Mouse (Mus musculus): ENCODE measurements around the gene Cd82.

Cd82 gene

DNA sequence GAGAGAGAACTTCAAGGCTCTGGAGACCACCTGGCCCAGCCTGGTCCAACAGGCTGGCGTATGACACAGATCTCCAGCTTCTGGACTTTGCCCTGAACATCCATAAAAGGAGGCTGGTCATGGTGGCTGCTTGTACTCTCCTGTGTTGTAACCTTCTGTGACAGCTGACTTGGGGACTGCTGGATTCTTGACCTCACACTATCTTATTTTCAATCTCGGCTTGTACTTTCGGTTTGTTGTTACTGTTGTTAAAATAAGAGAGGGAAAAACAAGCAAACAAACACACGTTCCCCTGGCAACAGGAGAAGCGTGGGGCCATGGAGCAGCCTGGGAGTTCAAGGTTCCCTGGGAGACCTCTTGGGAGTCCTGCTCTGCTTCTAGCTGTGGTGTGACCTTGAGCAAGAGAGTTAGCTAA, 17.7 kb downstream of the Cd82 start:
- DNase-seq (ENCODE audit: low spot score) = no peak

- DNase-seq (ENCODE audit: low spot score) = no peak
Measured at GRCm38 (mm10) chr2:93444280-93444679, 18.7 kb downstream of the Cd82 start.

GRCm38 (mm10) chr2:93443106-93443505, 19.8 kb downstream of the Cd82 start:
- DNase-seq (ENCODE audit: low spot score) = no peak

GRCm38 (mm10) chr2:93439812-93440559, 23.0 kb downstream of the Cd82 start:
- DNase-seq (ENCODE audit: low spot score) = no peak

DNA sequence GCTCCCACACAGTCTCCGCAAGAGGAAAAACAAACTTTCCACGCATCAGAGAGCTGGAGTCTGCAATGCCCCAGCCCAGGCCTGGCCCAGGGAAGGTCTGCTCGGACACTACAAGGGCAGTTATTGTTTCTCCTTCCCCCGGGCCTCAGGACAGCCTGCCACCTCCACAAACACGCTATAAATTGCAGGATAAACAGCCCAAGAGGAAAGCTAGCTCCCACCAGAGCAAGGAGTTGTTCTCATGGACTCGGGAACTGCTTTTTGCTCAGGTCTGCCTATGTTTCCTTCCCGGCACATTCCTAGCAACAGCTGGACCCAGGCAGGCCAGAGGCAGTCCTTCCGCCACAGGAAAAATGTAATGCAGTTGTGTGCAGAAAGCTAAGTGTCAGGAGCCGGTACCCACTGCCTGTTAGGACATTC, 23.6 kb downstream of the Cd82 start:
- no peak for DNase-seq (ENCODE audit: low spot score)

DNA sequence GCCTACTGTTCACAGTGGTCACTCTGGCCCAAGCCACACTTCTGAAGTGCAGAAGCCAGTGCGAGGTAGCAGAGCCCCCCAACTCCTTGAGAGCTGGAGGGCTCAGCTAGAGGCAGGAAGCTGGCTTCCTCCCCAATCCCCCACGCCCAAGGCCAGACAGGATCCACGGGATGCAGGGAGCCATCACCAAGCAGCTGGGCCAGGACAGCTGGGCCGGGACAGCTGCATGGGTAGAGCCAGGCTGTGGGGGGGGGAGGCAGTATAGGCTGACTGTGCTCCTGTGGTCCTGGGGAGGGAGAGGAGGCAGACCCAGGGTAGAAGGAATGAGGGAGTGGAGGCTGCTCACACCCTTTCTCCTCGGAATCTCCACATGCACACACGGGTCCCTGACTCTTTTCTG, 24.6 kb downstream of the Cd82 start:
- DNase-seq (ENCODE audit: low spot score) = no peak

- no peak for DNase-seq (ENCODE audit: low spot score)
Measured at GRCm38 (mm10) chr2:93435577-93435976, 27.4 kb downstream of the Cd82 start.

DNA sequence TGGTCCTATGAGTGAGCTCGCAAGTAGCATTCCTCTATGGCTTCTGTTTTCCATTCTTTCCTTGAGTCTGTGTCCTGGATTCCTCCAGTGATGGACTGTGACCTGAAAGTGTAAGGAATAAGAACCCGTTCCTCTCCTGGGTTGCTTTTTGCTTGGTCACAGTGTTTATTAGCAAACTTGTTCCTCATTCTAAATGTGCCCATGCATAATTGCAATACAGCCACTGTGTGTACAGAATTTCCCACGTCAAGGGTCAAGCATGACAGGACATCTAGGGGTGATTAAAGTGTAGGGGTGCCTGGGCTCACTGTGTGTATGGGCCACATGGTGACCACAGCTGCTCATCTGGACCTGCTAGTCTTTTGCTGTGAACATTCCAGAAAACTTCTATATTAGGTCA, 28.0 kb downstream of the Cd82 start:
- DNase-seq (ENCODE audit: low spot score) = no peak

DNA sequence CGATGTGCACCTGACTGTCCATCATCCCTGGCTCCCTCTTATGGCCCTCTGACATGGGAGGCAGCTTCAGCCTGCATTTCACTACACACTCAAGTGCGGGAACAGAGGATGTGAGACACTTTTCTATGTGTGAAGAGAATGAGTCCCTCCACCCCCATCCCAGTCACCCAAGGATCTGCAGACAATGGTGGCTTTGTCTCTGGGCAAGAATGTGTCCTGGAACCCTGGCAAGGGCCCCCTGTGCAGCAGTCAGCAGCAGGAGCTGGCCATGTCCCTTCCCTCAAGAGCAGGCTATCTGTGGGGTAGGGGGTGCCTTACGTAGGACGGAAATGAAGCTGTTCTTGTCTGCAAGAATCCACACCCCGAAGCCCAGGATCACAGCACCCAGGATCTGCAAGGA, 29.4 kb downstream of the Cd82 start:
- no peak for DNase-seq (ENCODE audit: low spot score)

- DNase-seq (ENCODE audit: low spot score) = no peak
Measured at GRCm38 (mm10) chr2:93432600-93433389, 30.1 kb downstream of the Cd82 start.

DNA sequence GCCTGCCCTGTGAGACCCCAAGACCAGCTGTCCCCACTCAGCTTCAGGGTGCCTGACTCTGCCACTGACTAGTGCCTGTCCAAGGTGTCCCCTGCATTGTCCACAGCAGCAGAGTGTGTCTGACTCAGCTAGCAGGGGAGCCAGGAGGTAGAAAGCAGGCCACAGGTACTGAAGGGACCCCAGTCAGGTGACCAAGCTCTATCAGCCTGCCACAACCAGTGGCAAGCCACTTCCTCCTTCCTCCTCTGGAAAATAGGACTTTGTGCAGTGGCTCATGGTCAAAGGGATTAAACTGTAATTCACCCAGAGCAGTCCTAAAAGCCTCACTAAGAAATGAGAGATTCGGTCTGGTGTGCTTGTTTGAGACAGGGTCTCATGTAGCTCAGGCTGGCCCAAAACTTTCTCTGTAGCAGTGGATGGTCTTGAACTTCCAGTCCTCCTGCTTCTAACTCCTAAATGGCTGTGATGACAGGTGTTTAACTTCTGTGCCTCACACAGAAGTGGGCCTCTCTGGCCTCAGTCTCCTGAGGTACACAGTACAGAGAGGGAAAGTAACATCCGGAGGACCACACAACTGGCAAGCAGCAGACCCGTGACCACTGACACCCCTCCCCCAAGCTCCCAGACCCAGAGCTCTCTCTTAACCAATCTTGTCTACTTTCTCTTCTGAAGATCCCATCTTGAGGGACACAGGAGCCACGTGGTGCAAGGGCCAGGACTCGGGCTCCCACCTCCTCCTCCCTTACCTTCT, 31.2 kb downstream of the Cd82 start:
- DNase-seq (ENCODE audit: low spot score) = no peak

DNA sequence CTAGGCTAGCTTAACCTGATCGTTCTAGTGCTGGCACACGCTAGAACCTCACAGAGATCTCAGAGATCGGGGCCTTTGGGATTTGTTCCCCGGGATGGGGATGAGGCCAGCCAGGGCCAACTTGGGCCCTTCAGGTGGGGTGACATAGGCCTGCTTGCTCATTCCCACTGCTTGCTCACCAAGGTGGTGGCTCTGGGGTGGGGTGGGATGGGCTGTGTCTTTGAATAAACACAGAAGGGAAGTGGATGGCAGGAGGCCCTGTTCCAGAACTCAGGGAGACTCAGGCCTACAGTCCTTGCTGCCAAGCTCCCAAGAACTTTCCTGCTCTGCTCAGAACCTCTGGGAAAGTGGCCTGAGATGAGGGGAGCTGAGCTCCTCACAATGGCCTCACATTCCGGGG, 31.9 kb downstream of the Cd82 start:
- DNase-seq (ENCODE audit: low spot score) = no peak

DNA sequence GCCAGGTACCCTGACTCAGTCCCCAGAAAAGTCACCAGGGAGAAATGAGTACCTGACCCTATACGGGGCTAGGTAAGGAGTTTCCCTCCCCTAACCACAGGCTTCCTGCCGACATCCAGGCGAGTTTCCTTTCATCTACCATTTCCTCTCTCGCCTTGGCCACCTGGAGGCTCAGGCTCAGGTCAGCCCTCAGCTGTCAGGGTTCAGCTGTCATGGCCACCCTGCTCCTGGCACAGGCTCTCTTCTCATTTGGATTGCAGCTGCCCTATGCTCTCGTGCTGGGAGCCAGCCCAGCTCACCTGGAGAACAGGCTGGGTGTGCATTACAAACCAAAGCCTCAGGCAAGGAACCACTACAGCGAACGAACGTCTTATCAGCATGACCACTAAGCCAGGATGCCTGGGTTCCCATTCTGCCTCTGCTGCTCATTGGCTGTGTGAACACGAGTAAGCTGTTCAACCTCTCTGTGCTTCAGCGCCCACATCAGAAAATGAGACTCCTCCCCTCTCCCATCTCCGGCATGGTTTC, 34.9 kb downstream of the Cd82 start:
- DNase-seq (ENCODE audit: low spot score) = no peak

- DNase-seq (ENCODE audit: low spot score) = no peak
Measured at GRCm38 (mm10) chr2:93427000-93427715, 35.8 kb downstream of the Cd82 start.

GRCm38 (mm10) chr2:93425810-93426209, 37.1 kb downstream of the Cd82 start:
- DNase-seq (ENCODE audit: low spot score) = no peak

DNA sequence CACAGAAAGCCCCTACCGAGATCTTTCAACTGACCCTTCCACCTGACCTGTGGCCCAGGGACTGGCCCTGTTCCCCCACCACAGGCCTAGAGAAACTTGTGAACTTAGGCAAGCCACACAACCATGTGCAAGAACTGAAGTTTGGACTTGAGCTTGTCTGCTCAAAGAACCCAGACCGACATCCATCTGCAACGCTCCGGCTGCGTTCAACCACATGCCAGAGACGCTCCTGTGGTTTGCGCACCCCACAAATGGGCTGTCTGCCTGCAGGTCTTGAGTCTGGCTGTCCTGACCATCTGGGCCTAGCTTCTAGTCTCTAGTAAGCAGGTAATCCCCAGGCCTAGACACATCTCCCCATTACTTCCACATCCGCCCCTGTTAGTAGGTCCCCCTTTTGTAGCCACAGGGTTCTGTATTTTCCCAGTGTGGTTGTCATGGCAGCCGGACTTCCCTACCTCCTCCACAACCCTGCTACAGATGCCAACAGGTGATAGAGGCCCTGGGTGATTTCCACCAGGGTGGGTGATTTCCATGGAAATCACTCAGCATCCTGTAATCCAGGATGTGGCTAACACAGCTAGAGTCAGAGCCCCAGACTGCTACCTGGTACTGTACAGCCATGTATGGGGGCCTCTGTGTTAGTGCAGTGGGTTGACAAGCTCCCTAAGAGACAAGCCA, 38.5 kb downstream of the Cd82 start:
- no peak for DNase-seq (ENCODE audit: low spot score)

- DNase-seq (ENCODE audit: low spot score) = peak; percentile 81
Measured at GRCm38 (mm10) chr2:93421320-93421719, 41.6 kb downstream of the Cd82 start.

- DNase-seq (ENCODE audit: low spot score) = no peak
Measured at GRCm38 (mm10) chr2:93419971-93420370, 43.0 kb downstream of the Cd82 start.

- DNase-seq (ENCODE audit: low spot score) = peak; percentile 72
Measured at GRCm38 (mm10) chr2:93418396-93418795, 44.5 kb downstream of the Cd82 start.

GRCm38 (mm10) chr2:93416874-93417709, 45.8 kb downstream of the Cd82 start:
- no peak for DNase-seq (ENCODE audit: low spot score)
